Mouse (Mus musculus) T-helper 2 cell (primary cell): ENCODE data around the gene Gtpbp6.
"Not testable (repeated sequence)": the region's sequence is repeated elsewhere in the genome, so short reads cannot be mapped to it uniquely, and the experiment has no call there.

Experiments
- in situ Hi-C: fragments of 300-600 bp; cut with MboI, MseI; formaldehyde crosslinking; loops from one replicate; pipeline ENCODE4 v1.15.1; 2025; ENCODE audit warnings: high pct_unique_total_duplicates

Gtpbp6 gene

GRCm38 (mm10) chr5:110100921-110101631 is 6.9 kb downstream of the Gtpbp6 start:
- in situ Hi-C loops, result loop anchor here (25.0 kb wide), 1 partner anchor 1639 kb away; the partner anchor contains the start of gene Pcgf3

- in situ Hi-C loops, result loop anchor here (5.0 to 25.0 kb wide), 2 partner anchors 548 to 1638 kb away; partner anchors contain the start of gene Pcgf3
These were observed 8.1 kb downstream of the Gtpbp6 start, which contains the start of gene Plcxd1 for GRCm38 (mm10) chr5:110099656-110100580. TSS of gene Plcxd1 (plus strand) at chr5:110099969.

GRCm38 (mm10) chr5:110098991-110099477 is 9.0 kb downstream of the Gtpbp6 start:
- in situ Hi-C loops, result loop anchor here (5.0 kb wide), 1 partner anchor 547 kb away; no protein-coding TSS in a partner anchor

GRCm38 (mm10) chr5:110094847-110095213 is 13.2 kb downstream of the Gtpbp6 start:
- in situ Hi-C loops, result loop anchor here (5.0 kb wide), 1 partner anchor 543 kb away; no protein-coding TSS in a partner anchor

- in situ Hi-C loops, result no loop called here
These were observed 13.8 kb downstream of the Gtpbp6 start, which contains the start of gene Gm35315 for GRCm38 (mm10) chr5:110094030-110094846. TSS of gene Gm35315 (minus strand) at chr5:110094420.

- in situ Hi-C loops, result no loop called here
These were observed 16.5 kb downstream of the Gtpbp6 start for GRCm38 (mm10) chr5:110091546-110091945.

GRCm38 (mm10) chr5:110086161-110086866 is 21.7 kb downstream of the Gtpbp6 start:
- in situ Hi-C loops, result no loop called here

GRCm38 (mm10) chr5:110082961-110083360 is 25.0 kb downstream of the Gtpbp6 start:
- in situ Hi-C loops, result no loop called here

- in situ Hi-C loops, result not testable (repeated sequence)
These were observed 35.6 kb downstream of the Gtpbp6 start, which contains the start of gene Gm17655 for GRCm38 (mm10) chr5:110072413-110072812. TSS of gene Gm17655 (minus strand) at chr5:110072513.

- in situ Hi-C loops, result no loop called here
These were observed 50.2 kb downstream of the Gtpbp6 start for GRCm38 (mm10) chr5:110057637-110058408.
